1 mouse cellular context compared by ENCODE assay signal in the genomic region with DNA sequence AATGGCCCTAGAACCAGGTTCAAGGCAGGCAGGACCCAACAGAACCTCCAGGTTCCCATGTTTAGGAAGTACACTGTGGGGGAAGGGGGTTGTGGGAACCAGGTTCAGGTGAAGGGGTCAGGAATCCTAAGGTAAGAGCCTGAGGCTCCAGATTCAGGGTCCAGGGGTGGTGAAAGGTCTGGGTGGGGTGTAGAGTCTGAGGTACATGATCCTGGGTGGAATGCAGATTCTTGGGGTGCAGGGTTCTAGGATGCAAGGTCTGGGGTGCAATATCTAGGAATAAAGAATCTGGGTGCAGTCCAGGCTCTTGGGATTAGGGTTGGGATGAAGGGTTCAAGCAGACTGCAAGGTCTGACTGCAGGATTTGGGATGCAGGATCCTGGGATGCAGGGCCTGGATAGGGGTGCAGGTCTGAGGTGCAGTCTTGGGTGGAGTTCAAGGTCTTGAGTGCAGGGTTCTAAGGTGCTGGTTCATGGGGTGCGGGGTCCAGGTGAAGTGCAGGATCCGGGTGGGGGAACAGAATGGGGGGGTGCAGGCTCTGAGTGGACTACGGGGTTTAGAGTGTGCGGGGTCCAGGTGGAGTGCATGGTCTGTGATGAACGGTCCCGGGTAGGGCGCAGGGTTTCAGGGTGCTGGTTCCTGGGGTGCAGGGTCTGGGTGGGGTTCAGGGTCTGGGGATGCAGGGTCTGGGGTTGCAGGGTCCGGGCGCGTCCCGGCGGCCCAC.
TF ChIP-seq lines count a peak whose summit lies in the region.

No protein-coding gene starts in this region.

TF ChIP-seq in MEL, 35 proteins besides CTCF, POLR2A, EP300 and RAD21:
- TF ChIP-seq KAT2A (conservative IDR thresholded peaks at IDR 0.05; ENCODE audit: low read depth, low read length), result no peak
- TF ChIP-seq SIN3A (IDR thresholded peaks at IDR 0.05; ENCODE audit: low read length), result no peak
- no peak for TF ChIP-seq RCOR1 (IDR thresholded peaks at IDR 0.05; ENCODE audit: low read depth, low read length)
- no peak for TF ChIP-seq MAFK (IDR thresholded peaks at IDR 0.05; ENCODE audit: borderline replicate concordance, low read depth, low read length)
- TF ChIP-seq ZMIZ1 (IDR thresholded peaks at IDR 0.05; ENCODE audit: low read depth, low read length), result no peak
- no peak for TF ChIP-seq SMC3 (IDR thresholded peaks at IDR 0.05; ENCODE audit: low read depth, low read length)
- no peak for TF ChIP-seq USF1 (IDR thresholded peaks at IDR 0.05; ENCODE audit: low read depth, low read length)
- TF ChIP-seq BHLHE40 (IDR thresholded peaks at IDR 0.05; ENCODE audit: borderline replicate concordance, low read depth, low read length), result no peak
- no peak for TF ChIP-seq TCF12 (IDR thresholded peaks at IDR 0.05; ENCODE audit: low read depth, low read length)
- no peak for TF ChIP-seq ZNF384 (IDR thresholded peaks at IDR 0.05; ENCODE audit: low read depth, low read length)
- no peak for TF ChIP-seq ZKSCAN1 (IDR thresholded peaks at IDR 0.05; ENCODE audit: low read depth, low read length)
